Mouse (Mus musculus) lung, postnatal 14 days (tissue): Measurements from ENCODE around the gene Gpr162.

Experiments
- DNase-seq: peaks from one replicate; pipeline ENCODE4 v3.0.0; 2021

Gpr162 gene

GRCm38 (mm10) chr6:124809775-124810538, 53.8 kb downstream of the Gpr162 start:
- no peak for DNase-seq

GRCm38 (mm10) chr6:124809052-124809774, 54.6 kb downstream of the Gpr162 start:
- DNase-seq: peak; percentile 86
